Mouse (Mus musculus): ENCODE data around the gene Car5a. TPM values are rescaled to one million over a fixed set of nuclear protein-coding genes. Genes with fewer than 3 reads are reported as not detected.

Gene Car5a
- polyA plus RNA-seq, 1 experiment: 0.08 TPM

- Histone ChIP-seq H3K4me1 (ENCODE audit: control insufficient read depth) (peaks cover 42% of the 10 kb centered on the region), H3K27me3 (ENCODE audit: control insufficient read depth) (no peaks in the 10 kb centered on the region), H3K4me3 (replicated peaks) (no peak overlapping the region), H3K36me3 (ENCODE audit: control insufficient read depth) (peaks cover 38% of the 10 kb centered on the region), H3K9me3 (ENCODE audit: control insufficient read depth, low read length) (no peaks in the 10 kb centered on the region)
- TF ChIP-seq GATA1 (IDR thresholded peaks at IDR 0.05; ENCODE audit: low read length): no peak
- no peak for TF ChIP-seq TAL1 (IDR thresholded peaks at IDR 0.05; ENCODE audit: low read length)
These were observed 20.2 kb upstream of the Car5a start for GRCm38 (mm10) chr8:121964716-121965512.

- Histone ChIP-seq H3K27me3 (ENCODE audit: control insufficient read depth) (no peaks in the 10 kb centered on the region), H3K9me3 (ENCODE audit: control insufficient read depth, low read length) (no peaks in the 10 kb centered on the region), H3K36me3 (ENCODE audit: control insufficient read depth) (peaks cover 44% of the 10 kb centered on the region), H3K4me1 (ENCODE audit: control insufficient read depth) (peaks cover 39% of the 10 kb centered on the region), H3K4me3 (replicated peaks) (no peak overlapping the region)
- TF ChIP-seq TAL1 (IDR thresholded peaks at IDR 0.05; ENCODE audit: low read length): no peak
- TF ChIP-seq GATA1 (IDR thresholded peaks at IDR 0.05; ENCODE audit: low read length): no peak
These were observed 18.2 kb upstream of the Car5a start for GRCm38 (mm10) chr8:121962892-121963291.

- TF ChIP-seq TAL1 (IDR thresholded peaks at IDR 0.05; ENCODE audit: low read length): no peak
- no peak for TF ChIP-seq GATA1 (IDR thresholded peaks at IDR 0.05; ENCODE audit: low read length)
- Histone ChIP-seq H3K27me3 (ENCODE audit: control insufficient read depth) (no peaks in the 10 kb centered on the region), H3K36me3 (ENCODE audit: control insufficient read depth) (peaks cover 72% of the 10 kb centered on the region), H3K9me3 (ENCODE audit: control insufficient read depth, low read length) (no peaks in the 10 kb centered on the region), H3K4me1 (ENCODE audit: control insufficient read depth) (peaks cover 54% of the 10 kb centered on the region), H3K4me3 (replicated peaks) (no peak overlapping the region)
These were observed 13.7 kb upstream of the Car5a start for GRCm38 (mm10) chr8:121958395-121958794.

GRCm38 (mm10) chr8:121955825-121956500 lies 11.3 kb upstream of the Car5a start:
- peaks cover 68% of the 10 kb centered on the region for H3K4me1 ChIP-seq (ENCODE audit: control insufficient read depth)
- TF ChIP-seq TAL1 (IDR thresholded peaks at IDR 0.05; ENCODE audit: low read length) (no peak), GATA1 (IDR thresholded peaks at IDR 0.05; ENCODE audit: low read length) (no peak)
- H3K36me3 ChIP-seq (ENCODE audit: control insufficient read depth): peaks cover 75% of the 10 kb centered on the region
- no peak overlapping the region for H3K4me3 ChIP-seq (replicated peaks)
- no peaks in the 10 kb centered on the region for H3K27me3 ChIP-seq (ENCODE audit: control insufficient read depth)
- H3K9me3 ChIP-seq (ENCODE audit: control insufficient read depth, low read length): no peaks in the 10 kb centered on the region

GRCm38 (mm10) chr8:121954981-121955555 lies 10.4 kb upstream of the Car5a start:
- Histone ChIP-seq H3K4me3 (replicated peaks) (no peak overlapping the region), H3K36me3 (ENCODE audit: control insufficient read depth) (peaks cover 67% of the 10 kb centered on the region), H3K27me3 (ENCODE audit: control insufficient read depth) (no peaks in the 10 kb centered on the region), H3K9me3 (ENCODE audit: control insufficient read depth, low read length) (no peaks in the 10 kb centered on the region), H3K4me1 (ENCODE audit: control insufficient read depth) (peaks cover 69% of the 10 kb centered on the region)
- TF ChIP-seq TAL1 (IDR thresholded peaks at IDR 0.05; ENCODE audit: low read length): no peak
- TF ChIP-seq GATA1 (IDR thresholded peaks at IDR 0.05; ENCODE audit: low read length): no peak

GRCm38 (mm10) chr8:121953821-121954545 lies 9.3 kb upstream of the Car5a start:
- no peaks in the 10 kb centered on the region for H3K27me3 ChIP-seq (ENCODE audit: control insufficient read depth)
- TF ChIP-seq GATA1 (IDR thresholded peaks at IDR 0.05; ENCODE audit: low read length) (no peak), TAL1 (IDR thresholded peaks at IDR 0.05; ENCODE audit: low read length) (no peak)
- no peaks in the 10 kb centered on the region for H3K9me3 ChIP-seq (ENCODE audit: control insufficient read depth, low read length)
- H3K4me1 ChIP-seq (ENCODE audit: control insufficient read depth): peaks cover 78% of the 10 kb centered on the region
- H3K36me3 ChIP-seq (ENCODE audit: control insufficient read depth): peaks cover 64% of the 10 kb centered on the region
- H3K4me3 ChIP-seq (replicated peaks): no peak overlapping the region

GRCm38 (mm10) chr8:121952800-121953199 lies 8.1 kb upstream of the Car5a start:
- peaks cover 57% of the 10 kb centered on the region for H3K36me3 ChIP-seq (ENCODE audit: control insufficient read depth)
- no peaks in the 10 kb centered on the region for H3K27me3 ChIP-seq (ENCODE audit: control insufficient read depth)
- H3K4me1 ChIP-seq (ENCODE audit: control insufficient read depth): peaks cover 83% of the 10 kb centered on the region
- no peak for TF ChIP-seq GATA1 (IDR thresholded peaks at IDR 0.05; ENCODE audit: low read length)
- no peak for TF ChIP-seq TAL1 (IDR thresholded peaks at IDR 0.05; ENCODE audit: low read length)
- no peaks in the 10 kb centered on the region for H3K9me3 ChIP-seq (ENCODE audit: control insufficient read depth, low read length)
- peak overlapping the region; percentile 89 for H3K4me3 ChIP-seq (replicated peaks)

- peaks cover 87% of the 10 kb centered on the region for H3K4me1 ChIP-seq (ENCODE audit: control insufficient read depth)
- H3K36me3 ChIP-seq (ENCODE audit: control insufficient read depth): peaks cover 51% of the 10 kb centered on the region
- H3K27me3 ChIP-seq (ENCODE audit: control insufficient read depth): no peaks in the 10 kb centered on the region
- no peaks in the 10 kb centered on the region for H3K9me3 ChIP-seq (ENCODE audit: control insufficient read depth, low read length)
- TF ChIP-seq GATA1 (IDR thresholded peaks at IDR 0.05; ENCODE audit: low read length): no peak
- TF ChIP-seq TAL1 (IDR thresholded peaks at IDR 0.05; ENCODE audit: low read length): no peak
- peak overlapping the region; percentile 89 for H3K4me3 ChIP-seq (replicated peaks)
These were observed 7.4 kb upstream of the Car5a start for GRCm38 (mm10) chr8:121952122-121952521.

Measured in erythroblast, embryonic 14.5 days (primary cell).